Comparison of ENCODE assay signal across 8 mouse cellular contexts in the genomic region with DNA sequence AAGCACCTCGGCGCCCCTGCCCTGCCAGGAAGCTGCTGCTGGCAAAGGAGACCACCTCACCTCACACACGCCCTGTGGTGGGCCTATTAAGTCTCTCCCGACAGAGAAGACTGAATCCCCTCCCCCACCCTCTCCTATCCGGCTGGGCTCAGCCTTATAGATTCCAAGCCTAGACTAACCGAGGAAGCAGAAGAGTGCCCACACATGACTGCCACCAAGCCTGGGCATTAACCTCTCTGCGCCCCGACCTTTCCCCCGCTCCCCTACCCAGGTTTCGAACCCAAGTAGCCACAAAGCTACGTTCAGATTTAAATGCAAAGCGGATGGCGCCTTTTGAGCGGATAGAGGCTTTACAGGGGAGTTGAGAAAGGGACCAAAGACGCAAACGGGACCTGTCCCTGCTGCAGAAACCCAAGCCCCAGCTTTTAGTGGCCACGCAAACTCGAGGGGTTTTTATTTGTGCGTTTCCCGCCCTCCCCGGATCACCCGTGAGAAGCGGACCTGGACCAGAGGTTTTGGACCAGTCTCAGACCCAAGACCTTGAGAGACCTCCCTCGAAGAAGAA. TPM values are rescaled to one million over a fixed set of nuclear protein-coding genes. Genes with fewer than 3 reads are reported as not detected.
DNase-seq lines count a peak whose midpoint lies in the region; ATAC-seq lines count a peak whose summit lies in the region.

No protein-coding gene starts in this region.

- intact Hi-C loops in left cerebral cortex, postnatal 4 days (cut with DNase I) = loop anchor here (10.0 kb wide), 1 partner anchor 462 kb away; no protein-coding TSS in a partner anchor

- H3K4me3 ChIP-seq in embryonic facial prominence, embryonic 10.5 days = peak overlapping the region; percentile 72
- H3K4me3 ChIP-seq in intestine, embryonic 16.5 days (ENCODE audit: low read length) = peak overlapping the region; percentile 62
- peak overlapping the region; percentile 55 for H3K4me3 ChIP-seq in neural tube, embryonic 15.5 days (replicated peaks)

- peak; percentile 1 for DNase-seq in left cerebral cortex, postnatal 4 days
- no peak for DNase-seq in left cerebral cortex, adult 11 months (ENCODE audit: low spot score)
- DNase-seq in embryonic facial prominence, embryonic 10.5 days (ENCODE audit: low spot score) = peak; percentile 39
- DNase-seq in right cerebral cortex, adult 18-20 months = no peak
- no peak for DNase-seq in gastrocnemius, postnatal 25 days

- H3K36me3 ChIP-seq in embryonic facial prominence, embryonic 10.5 days (replicated peaks) = no peaks in the 10 kb centered on the region
- H3K36me3 ChIP-seq in intestine, embryonic 16.5 days (ENCODE audit: control insufficient read depth, insufficient read depth, low read length) = no peaks in the 10 kb centered on the region
- H3K36me3 ChIP-seq in neural tube, embryonic 15.5 days = no peaks in the 10 kb centered on the region

- no peaks in the 10 kb centered on the region for H3K9me3 ChIP-seq in embryonic facial prominence, embryonic 10.5 days
- H3K9me3 ChIP-seq in intestine, embryonic 16.5 days (ENCODE audit: control insufficient read depth, low read length) = no peaks in the 10 kb centered on the region
- no peaks in the 10 kb centered on the region for H3K9me3 ChIP-seq in neural tube, embryonic 15.5 days (replicated peaks)

- H3K9ac ChIP-seq in intestine, embryonic 16.5 days (ENCODE audit: low read depth, low read length) = peak overlapping the region; percentile 78
- peak overlapping the region; percentile 68 for H3K9ac ChIP-seq in neural tube, embryonic 15.5 days (replicated peaks)

- H3K4me2 ChIP-seq in intestine, embryonic 16.5 days (ENCODE audit: low read depth, low read length) = peak overlapping the region; percentile 60
- H3K4me2 ChIP-seq in neural tube, embryonic 15.5 days = peak overlapping the region; percentile 64

- H3K27ac ChIP-seq in embryonic facial prominence, embryonic 10.5 days (replicated peaks) = peak overlapping the region; percentile 96
- 0 out of 2 replicates have a peak overlapping the region, but pooled peaks have one; percentile 83 for H3K27ac ChIP-seq in intestine, embryonic 16.5 days (ENCODE audit: low read length)
- peak overlapping the region; percentile 90 for H3K27ac ChIP-seq in neural tube, embryonic 15.5 days (replicated peaks)

- peaks cover 100% of the 10 kb centered on the region for H3K27me3 ChIP-seq in embryonic facial prominence, embryonic 10.5 days (replicated peaks; ENCODE audit: low read depth, poor library complexity, severe bottlenecking)
- H3K27me3 ChIP-seq in intestine, embryonic 16.5 days (replicated peaks; ENCODE audit: control insufficient read depth, insufficient read depth, low read length) = peaks cover 33% of the 10 kb centered on the region
- peaks cover 62% of the 10 kb centered on the region for H3K27me3 ChIP-seq in neural tube, embryonic 15.5 days (replicated peaks)

- no peak for ATAC-seq in intestine, embryonic 16.5 days
- no peak for ATAC-seq in neural tube, embryonic 15.5 days (ENCODE audit: low FRiP score)
- ATAC-seq in cerebellum, adult (ENCODE audit: insufficient number of reproducible peaks, low FRiP score, low TSS enrichment) = no peak

- WGBS in embryonic facial prominence, embryonic 10.5 days = 4% methylated on average over 24 of the region's 24 CpGs
- WGBS in intestine, embryonic 16.5 days = 5% methylated on average over 23 of the region's 24 CpGs
- 4% methylated on average over 24 of the region's 24 CpGs for WGBS in neural tube, embryonic 15.5 days

- H3K4me1 ChIP-seq in embryonic facial prominence, embryonic 10.5 days = peaks cover 77% of the 10 kb centered on the region
- H3K4me1 ChIP-seq in intestine, embryonic 16.5 days (ENCODE audit: control insufficient read depth, insufficient read depth, low read length) = peaks cover 31% of the 10 kb centered on the region
- H3K4me1 ChIP-seq in neural tube, embryonic 15.5 days = peaks cover 50% of the 10 kb centered on the region

RNA-seq across cellular contexts. Expression of a gene that starts 33.0 kb away (rescaled TPM):
- 10 to 100 TPM; 30.6 to 31.6 TPM for total RNA-seq in left cerebral cortex, postnatal 4 days (2021)
- 23.7 and 26.3 TPM in 2 replicates for polyA plus RNA-seq in embryonic facial prominence, embryonic 10.5 days (2016; fragmentation: Nextera tagmentation; extraction: Ambion mirVana)
- 8.1 and 9.8 TPM in 2 replicates for polyA plus RNA-seq in intestine, embryonic 16.5 days (2015; fragmentation: Nextera tagmentation; extraction: Ambion mirVana)
- 12.2 and 13.8 TPM in 2 replicates for polyA plus RNA-seq in neural tube, embryonic 15.5 days (2015; fragmentation: Nextera tagmentation; extraction: Ambion mirVana)
- 10 to 100 TPM; 10.1 to 13.7 TPM for total RNA-seq in gastrocnemius, postnatal 25 days (2021)

Comparison
In these comparisons a context has a peak if more than half of its experiments do, and no peak if none do; other contexts are left out.
1. DNase-seq: peak in left cerebral cortex, postnatal 4 days (single experiment) and embryonic facial prominence, embryonic 10.5 days (single experiment); none in left cerebral cortex, adult 11 months (single experiment), right cerebral cortex, adult 18-20 months (single experiment) and gastrocnemius, postnatal 25 days (single experiment).
2. Peak in every context shown above with its lines, with median percentiles within 50 percentile points of each other: H3K27ac ChIP-seq and H3K4me3 ChIP-seq.